Mouse (Mus musculus): ENCODE results near the gene Mmrn2.
"Not testable (repeated sequence)": the region's sequence is repeated elsewhere in the genome, so short reads cannot be mapped to it uniquely, and the experiment has no call there.

Mmrn2 gene

DNA sequence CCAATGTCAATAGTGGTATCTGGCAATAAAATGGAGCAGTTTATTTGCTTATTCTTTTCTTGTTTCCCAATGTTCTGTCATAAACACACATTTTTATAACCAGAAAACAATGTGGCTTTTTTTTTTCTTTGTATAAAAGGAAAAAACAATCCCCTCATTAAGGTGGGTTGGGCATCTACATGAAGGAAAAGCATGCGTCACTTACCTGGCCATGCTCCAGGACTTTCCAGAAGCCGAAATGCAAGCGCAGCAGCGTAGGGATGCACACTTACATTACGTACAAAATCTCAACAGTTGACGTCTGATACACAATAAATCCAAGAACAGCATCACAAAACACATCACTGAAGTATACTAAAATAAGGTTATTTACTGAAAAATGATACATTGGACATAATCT is 35.5 kb downstream of the Mmrn2 start:
- DNase-seq = no peak

DNA sequence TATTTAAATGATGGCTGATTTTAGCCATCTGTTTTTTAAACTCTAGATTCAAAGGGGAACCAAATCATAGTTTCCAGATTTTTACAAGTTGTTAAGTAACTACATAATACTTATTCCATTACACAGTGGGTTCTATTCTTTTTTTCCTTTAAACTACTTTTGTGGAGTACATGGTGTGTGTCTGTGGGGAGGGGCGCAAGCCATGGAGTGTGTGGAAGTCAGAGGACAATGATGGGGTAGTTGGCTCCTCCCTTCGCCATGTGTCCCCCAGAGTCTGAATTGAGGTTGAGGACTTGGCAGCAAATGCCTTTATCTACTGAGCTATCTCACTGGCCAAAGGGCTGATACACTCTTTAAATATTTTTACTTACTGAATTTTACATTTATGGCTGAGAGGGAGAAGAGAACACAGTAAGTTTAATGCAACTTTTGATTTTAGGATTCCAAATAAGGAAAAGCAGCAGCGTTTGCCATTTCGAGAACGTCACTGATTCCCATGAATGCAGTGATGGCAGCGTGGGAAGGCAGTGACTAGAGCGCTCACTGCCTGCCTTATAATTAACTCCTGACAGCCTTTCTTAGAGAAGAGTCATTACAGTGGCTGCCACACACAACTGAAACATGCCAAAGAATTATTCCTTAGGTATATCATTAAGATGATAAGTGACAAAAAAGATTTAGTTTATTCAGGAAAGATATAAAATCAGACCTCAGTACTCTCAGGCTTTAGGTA is 37.1 kb downstream of the Mmrn2 start:
- no peak for DNase-seq

DNA sequence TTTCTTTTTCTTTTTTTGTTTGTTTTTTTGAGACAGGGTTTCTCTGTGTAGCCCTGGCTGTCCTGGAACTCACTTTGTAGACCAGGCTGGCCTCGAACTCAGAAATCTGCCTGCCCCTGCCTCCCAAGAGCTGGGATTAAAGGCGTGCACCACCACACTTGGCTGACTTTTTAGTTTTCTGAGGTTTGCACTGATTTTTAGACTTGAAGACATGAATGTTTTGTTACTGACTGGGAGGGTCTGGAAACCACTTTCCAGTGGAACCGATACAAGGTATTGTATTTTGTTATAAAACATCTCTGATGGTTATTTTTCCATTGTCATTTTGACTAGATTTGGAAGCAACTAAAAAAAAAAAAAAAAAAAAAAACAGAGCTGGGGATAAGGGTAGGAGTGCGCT is 41.7 kb downstream of the Mmrn2 start:
- not testable (repeated sequence) for DNase-seq

DNA sequence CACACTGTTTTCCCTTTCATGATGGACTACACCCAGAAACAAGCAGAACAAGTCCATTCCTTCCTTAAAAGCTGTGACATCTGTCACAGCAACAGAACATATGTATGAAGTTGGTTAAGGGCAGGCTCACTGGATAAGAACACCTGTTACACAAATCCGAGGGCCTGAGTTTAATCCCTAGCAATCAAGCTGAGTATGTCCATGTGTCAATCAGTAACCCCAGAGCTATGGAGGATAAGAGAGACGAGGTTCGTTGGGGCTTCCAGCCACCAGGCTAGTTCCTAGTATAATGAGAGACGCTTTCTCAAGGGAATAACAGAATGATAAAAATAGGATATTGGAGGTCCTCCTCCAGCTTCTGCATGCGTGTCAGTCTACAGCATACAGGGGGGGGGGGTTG is 42.2 kb downstream of the Mmrn2 start:
- no peak for DNase-seq

DNA sequence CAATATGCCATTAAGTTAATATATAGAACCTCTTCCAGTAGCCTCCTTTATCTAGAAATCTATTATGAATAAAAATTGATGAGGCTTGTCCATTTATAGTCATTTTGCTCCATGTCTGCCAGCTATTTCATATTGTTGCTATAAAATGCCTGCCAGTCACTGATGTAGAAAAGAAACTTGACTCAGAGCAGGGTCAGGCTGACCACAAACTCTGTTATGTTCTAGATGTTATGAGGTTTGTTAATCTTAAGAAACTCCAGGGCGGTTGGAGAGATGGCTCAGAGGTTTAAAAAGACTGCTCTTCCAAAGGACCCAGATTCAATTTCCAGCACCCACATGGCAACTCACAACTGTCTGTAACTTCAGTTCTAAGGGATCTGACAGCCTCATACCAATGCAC is 45.8 kb downstream of the Mmrn2 start:
- DNase-seq = no peak

GRCm38 (mm10) chr14:34428274-34428673 is 53.0 kb downstream of the Mmrn2 start:
- no peak for DNase-seq

GRCm38 (mm10) chr14:34429069-34429468 is 53.8 kb downstream of the Mmrn2 start:
- no peak for DNase-seq

GRCm38 (mm10) chr14:34440526-34441066 is 65.3 kb downstream of the Mmrn2 start:
- no peak for DNase-seq

GRCm38 (mm10) chr14:34442531-34442930 is 67.3 kb downstream of the Mmrn2 start:
- no peak for DNase-seq

- DNase-seq = no peak
Observed at GRCm38 (mm10) chr14:34444368-34444767, 69.1 kb downstream of the Mmrn2 start.

- no peak for DNase-seq
Observed at GRCm38 (mm10) chr14:34444924-34445323, 69.7 kb downstream of the Mmrn2 start.

DNA sequence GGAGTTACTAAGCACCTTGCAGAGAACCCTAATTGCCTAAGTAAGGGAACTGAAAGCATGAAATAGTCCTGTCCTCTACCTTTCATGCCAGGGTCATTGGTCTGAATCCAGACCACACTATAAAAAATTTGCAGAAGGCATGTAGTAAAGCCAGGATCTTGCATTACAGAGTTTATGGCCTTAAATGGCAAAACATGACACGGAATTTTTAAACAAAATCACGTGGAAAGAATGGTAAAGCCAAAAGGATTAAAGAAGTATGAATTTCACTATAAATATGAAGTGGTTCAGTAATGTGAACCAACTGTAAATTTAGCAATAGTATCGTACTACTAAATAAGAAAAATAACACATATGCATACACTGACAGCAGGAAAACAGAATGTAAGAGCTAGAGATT is 70.1 kb downstream of the Mmrn2 start:
- no peak for DNase-seq

GRCm38 (mm10) chr14:34446624-34447023 is 71.4 kb downstream of the Mmrn2 start:
- DNase-seq = no peak

GRCm38 (mm10) chr14:34447659-34448058 is 72.4 kb downstream of the Mmrn2 start:
- no peak for DNase-seq

GRCm38 (mm10) chr14:34448398-34448797 is 73.1 kb downstream of the Mmrn2 start:
- no peak for DNase-seq

GRCm38 (mm10) chr14:34449807-34450206 is 74.5 kb downstream of the Mmrn2 start:
- no peak for DNase-seq

DNA sequence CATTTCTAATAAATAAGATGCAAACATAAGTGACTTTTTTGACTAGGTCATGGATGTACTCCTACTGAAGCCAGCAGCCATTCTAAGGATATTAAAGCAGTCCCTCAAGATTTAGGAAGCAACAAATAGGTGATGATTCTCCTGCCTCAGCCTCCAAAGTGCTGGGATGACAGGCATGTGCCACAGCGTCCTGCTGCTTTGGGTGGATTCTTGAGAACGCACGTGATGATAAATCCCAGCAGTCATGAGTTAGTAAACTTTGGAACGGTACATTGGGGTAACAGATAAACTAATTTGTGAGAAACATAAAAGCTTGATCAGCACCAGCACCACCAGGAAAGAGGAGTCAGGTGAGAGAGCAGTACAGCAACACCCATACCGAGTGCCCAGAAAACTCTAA is 75.2 kb downstream of the Mmrn2 start:
- DNase-seq = no peak

DNA sequence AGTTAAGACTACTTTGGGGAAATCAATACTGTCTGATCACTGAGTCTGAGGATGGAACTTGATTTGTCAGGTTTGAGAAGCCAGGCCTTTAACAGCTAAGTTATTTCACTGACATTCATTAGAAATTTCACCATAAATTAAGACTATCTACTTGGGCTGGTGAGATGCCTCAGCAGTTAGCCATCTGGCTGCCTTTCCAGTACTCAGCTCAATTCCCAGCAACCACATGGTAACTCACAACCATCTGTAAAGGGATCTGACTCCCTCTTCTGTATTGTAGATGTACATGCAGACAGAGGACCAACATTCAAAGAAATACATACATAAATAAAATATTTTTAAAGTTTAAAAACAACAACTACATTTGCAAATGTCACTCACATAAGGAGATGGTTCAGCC is 76.6 kb downstream of the Mmrn2 start:
- no peak for DNase-seq

DNA sequence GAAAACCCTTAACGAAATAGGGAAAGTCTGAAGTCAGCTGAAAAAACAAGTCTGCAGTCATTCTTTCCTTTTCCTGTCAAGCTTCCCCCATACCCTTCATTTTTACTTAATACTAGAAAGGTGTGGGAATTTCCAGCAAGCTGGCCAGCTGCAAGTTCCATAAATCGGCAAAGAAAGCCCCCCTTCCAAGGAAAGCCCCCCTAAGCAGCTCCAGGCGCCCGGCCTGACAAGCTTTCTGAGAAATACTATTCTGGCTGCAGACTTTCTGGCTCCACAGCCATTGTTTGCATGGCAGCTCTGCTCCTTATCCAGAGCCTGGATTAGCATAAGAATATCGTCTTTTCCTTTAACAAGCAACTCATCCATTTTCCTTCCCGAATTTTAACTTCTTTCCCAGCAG is 78.4 kb downstream of the Mmrn2 start:
- no peak for DNase-seq
